Mouse (Mus musculus): Measurements from ENCODE around the gene Tldc1. TPM values are rescaled to one million over a fixed set of nuclear protein-coding genes. Genes with fewer than 3 reads are reported as not detected.

Gene Tldc1
- polyA plus RNA-seq, 1 experiment from 2014 or later: 10.2 TPM

GRCm38 (mm10) chr8:119819316-119819715 is 41.1 kb upstream of the Tldc1 start:
- H3K4me2 ChIP-seq: no peak overlapping the region
- no peaks in the 10 kb centered on the region; the same call in 1 of the 2 replicates for H3K4me1 ChIP-seq (ENCODE audit: control insufficient read depth, insufficient read depth, low read length)
- no peaks in the 10 kb centered on the region for H3K27me3 ChIP-seq (ENCODE audit: control insufficient read depth, insufficient read depth, low read length)
- H3K36me3 ChIP-seq (ENCODE audit: control insufficient read depth, insufficient read depth, low read length): no peaks in the 10 kb centered on the region
- H3K4me3 ChIP-seq (ENCODE audit: low read depth, low read length): no peak overlapping the region
- no peak overlapping the region for H3K9ac ChIP-seq (ENCODE audit: low read depth, low read length)
- WGBS (ENCODE audit: insufficient replicate concordance): 75% methylated on average over 7 of the region's 7 CpGs
- no peaks in the 10 kb centered on the region for H3K9me3 ChIP-seq (replicated peaks; ENCODE audit: control insufficient read depth, low read length)
- ATAC-seq (replicated peaks; ENCODE audit: insufficient number of reproducible peaks, low FRiP score, low TSS enrichment): no peak
- H3K27ac ChIP-seq (ENCODE audit: low read depth, low read length): no peak overlapping the region

- H3K36me3 ChIP-seq (ENCODE audit: control insufficient read depth, insufficient read depth, low read length): no peaks in the 10 kb centered on the region
- H3K9me3 ChIP-seq (replicated peaks; ENCODE audit: control insufficient read depth, low read length): no peaks in the 10 kb centered on the region
- no peaks in the 10 kb centered on the region for H3K27me3 ChIP-seq (ENCODE audit: control insufficient read depth, insufficient read depth, low read length)
- no peak overlapping the region for H3K4me2 ChIP-seq
- H3K4me1 ChIP-seq (ENCODE audit: control insufficient read depth, insufficient read depth, low read length): peaks cover 4% of the 10 kb centered on the region
- H3K27ac ChIP-seq (ENCODE audit: low read depth, low read length): no peak overlapping the region
- WGBS (ENCODE audit: insufficient replicate concordance): 44% methylated on average over 12 of the region's 12 CpGs
- H3K9ac ChIP-seq (ENCODE audit: low read depth, low read length): no peak overlapping the region
- ATAC-seq (replicated peaks; ENCODE audit: insufficient number of reproducible peaks, low FRiP score, low TSS enrichment): no peak
- H3K4me3 ChIP-seq (ENCODE audit: low read depth, low read length): no peak overlapping the region
These were observed 39.2 kb upstream of the Tldc1 start for GRCm38 (mm10) chr8:119817446-119817845.

DNA sequence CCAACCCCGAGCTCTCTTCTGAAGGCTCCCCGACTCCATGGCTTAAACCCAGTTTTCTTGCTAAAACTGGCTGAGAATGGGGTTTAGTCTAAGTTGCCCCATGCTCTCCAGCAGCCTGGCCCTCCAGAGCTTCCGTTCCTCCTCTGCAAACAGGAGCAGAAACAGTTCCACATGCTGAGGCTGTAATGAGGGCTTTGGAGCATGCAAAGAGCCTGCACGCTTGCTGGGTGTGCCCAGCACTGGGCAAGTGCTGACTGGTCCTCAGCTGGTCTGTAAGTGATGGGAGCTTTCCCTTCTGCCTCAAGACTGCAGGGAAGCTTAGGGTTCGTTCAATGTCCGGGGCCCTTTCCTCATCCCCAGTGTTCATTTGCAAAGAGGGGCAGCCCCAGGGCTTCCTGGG is 38.0 kb upstream of the Tldc1 start:
- Histone ChIP-seq H3K9me3 (replicated peaks; ENCODE audit: control insufficient read depth, low read length) (no peaks in the 10 kb centered on the region), H3K27me3 (ENCODE audit: control insufficient read depth, insufficient read depth, low read length) (no peaks in the 10 kb centered on the region), H3K4me1 (ENCODE audit: control insufficient read depth, insufficient read depth, low read length) (peaks cover 4% of the 10 kb centered on the region), H3K4me2 (no peak overlapping the region), H3K9ac (ENCODE audit: low read depth, low read length) (no peak overlapping the region), H3K27ac (ENCODE audit: low read depth, low read length) (no peak overlapping the region), H3K4me3 (ENCODE audit: low read depth, low read length) (no peak overlapping the region), H3K36me3 (ENCODE audit: control insufficient read depth, insufficient read depth, low read length) (no peaks in the 10 kb centered on the region)
- ATAC-seq (replicated peaks; ENCODE audit: insufficient number of reproducible peaks, low FRiP score, low TSS enrichment): no peak
- 77% methylated on average over 6 of the region's 6 CpGs for WGBS (ENCODE audit: insufficient replicate concordance)

DNA sequence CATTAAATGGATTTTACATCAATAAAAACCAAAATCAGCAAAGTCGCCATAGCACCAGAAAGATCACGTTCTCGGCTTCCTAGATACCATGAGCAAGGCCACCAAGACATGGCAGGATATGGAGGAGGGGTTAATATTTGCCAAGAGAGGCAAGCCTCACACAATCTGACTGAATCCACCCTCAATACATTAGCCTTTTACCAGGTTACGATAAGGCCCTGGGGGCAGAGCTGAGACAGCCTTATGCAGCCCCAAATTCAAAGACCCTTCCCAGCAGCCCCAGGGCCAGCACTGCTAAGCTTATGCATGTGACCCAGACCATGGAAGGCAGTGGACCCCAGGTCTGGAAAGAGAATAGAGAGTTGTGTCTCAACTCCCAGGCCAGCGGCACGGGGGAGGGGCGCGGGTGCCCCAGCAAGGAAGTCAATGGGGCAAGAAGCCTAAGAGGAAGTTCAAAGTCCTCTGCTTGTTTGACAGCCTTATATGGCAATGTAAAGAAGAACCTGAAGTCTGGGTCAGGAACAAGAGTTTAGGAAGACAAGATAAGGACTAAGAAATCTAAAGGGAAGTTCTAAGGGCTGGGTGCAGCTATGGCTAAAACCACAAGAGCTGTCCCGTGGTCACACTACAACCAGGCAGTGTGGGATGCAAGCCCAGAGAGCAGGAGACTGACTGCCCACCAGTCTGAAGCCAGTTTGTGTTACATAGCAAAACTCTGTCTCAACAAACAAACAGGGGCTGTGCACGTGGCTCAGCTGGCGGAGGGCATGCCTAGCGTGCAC is 34.6 kb upstream of the Tldc1 start:
- 75% methylated on average over 12 of the region's 12 CpGs for WGBS (ENCODE audit: insufficient replicate concordance)
- Histone ChIP-seq H3K4me1 (ENCODE audit: control insufficient read depth, insufficient read depth, low read length) (peaks cover 4% of the 10 kb centered on the region), H3K9ac (ENCODE audit: low read depth, low read length) (no peak overlapping the region), H3K27me3 (ENCODE audit: control insufficient read depth, insufficient read depth, low read length) (no peaks in the 10 kb centered on the region), H3K4me2 (no peak overlapping the region), H3K36me3 (ENCODE audit: control insufficient read depth, insufficient read depth, low read length) (no peaks in the 10 kb centered on the region; the same call in 1 of the 2 replicates), H3K27ac (ENCODE audit: low read depth, low read length) (no peak overlapping the region), H3K9me3 (replicated peaks; ENCODE audit: control insufficient read depth, low read length) (no peaks in the 10 kb centered on the region), H3K4me3 (ENCODE audit: low read depth, low read length) (no peak overlapping the region)
- ATAC-seq (replicated peaks; ENCODE audit: insufficient number of reproducible peaks, low FRiP score, low TSS enrichment): no peak

DNA sequence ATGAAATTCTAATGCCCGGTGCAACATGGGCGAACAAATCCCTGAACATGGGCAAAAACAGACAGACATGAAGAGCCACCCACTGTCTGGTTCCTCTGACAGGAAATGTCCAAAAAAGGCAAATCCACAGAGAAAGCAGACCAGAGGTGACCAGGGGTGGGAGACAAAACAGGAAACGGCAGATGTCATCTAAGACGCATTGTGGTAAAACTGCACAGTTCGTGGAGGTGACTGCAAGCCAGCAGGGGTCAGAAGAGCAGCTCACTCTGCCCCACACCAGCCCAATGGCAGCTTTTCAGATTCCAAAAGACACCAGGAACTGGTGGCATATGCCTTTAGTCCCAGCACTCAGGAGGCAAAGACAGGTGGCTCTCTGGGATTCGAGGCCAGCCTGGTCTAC is 33.7 kb upstream of the Tldc1 start:
- Histone ChIP-seq H3K27ac (ENCODE audit: low read depth, low read length) (no peak overlapping the region), H3K4me1 (ENCODE audit: control insufficient read depth, insufficient read depth, low read length) (peaks cover 4% of the 10 kb centered on the region), H3K36me3 (ENCODE audit: control insufficient read depth, insufficient read depth, low read length) (no peaks in the 10 kb centered on the region; the same call in 1 of the 2 replicates), H3K4me2 (no peak overlapping the region), H3K9me3 (replicated peaks; ENCODE audit: control insufficient read depth, low read length) (no peaks in the 10 kb centered on the region), H3K9ac (ENCODE audit: low read depth, low read length) (no peak overlapping the region), H3K27me3 (ENCODE audit: control insufficient read depth, insufficient read depth, low read length) (no peaks in the 10 kb centered on the region), H3K4me3 (ENCODE audit: low read depth, low read length) (no peak overlapping the region)
- 57% methylated on average over 6 of the region's 6 CpGs for WGBS (ENCODE audit: insufficient replicate concordance)
- ATAC-seq (replicated peaks; ENCODE audit: insufficient number of reproducible peaks, low FRiP score, low TSS enrichment): no peak

DNA sequence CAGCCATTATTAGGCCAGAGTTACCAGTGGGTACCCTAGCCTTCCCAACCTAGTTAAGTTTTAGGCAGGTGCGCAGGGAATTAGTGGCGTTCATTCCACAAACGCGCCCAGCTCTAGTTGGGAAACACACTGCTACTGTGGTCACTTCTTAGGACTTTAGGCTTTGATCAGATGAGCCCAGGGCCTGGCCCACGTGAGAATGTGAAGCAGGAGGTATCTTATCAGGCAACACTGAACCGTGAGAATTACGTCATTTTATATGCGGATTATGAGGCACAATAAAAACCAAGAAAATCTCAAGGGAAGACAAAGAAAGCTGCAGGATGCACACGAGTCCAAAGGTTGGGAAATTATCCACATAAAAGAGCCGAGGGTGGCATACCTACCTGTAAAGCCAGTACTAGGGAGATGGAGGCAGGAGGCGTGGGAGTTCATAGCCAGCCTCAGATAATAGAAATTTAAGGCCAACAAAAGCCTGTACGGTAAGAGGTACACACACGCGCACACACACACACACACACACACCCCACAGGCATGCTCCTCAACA is 32.8 kb upstream of the Tldc1 start:
- Histone ChIP-seq H3K4me2 (no peak overlapping the region), H3K27ac (ENCODE audit: low read depth, low read length) (no peak overlapping the region), H3K4me1 (ENCODE audit: control insufficient read depth, insufficient read depth, low read length) (peaks cover 4% of the 10 kb centered on the region), H3K27me3 (ENCODE audit: control insufficient read depth, insufficient read depth, low read length) (no peaks in the 10 kb centered on the region), H3K36me3 (ENCODE audit: control insufficient read depth, insufficient read depth, low read length) (no peaks in the 10 kb centered on the region; the same call in 1 of the 2 replicates), H3K4me3 (ENCODE audit: low read depth, low read length) (no peak overlapping the region), H3K9ac (ENCODE audit: low read depth, low read length) (no peak overlapping the region), H3K9me3 (replicated peaks; ENCODE audit: control insufficient read depth, low read length) (no peaks in the 10 kb centered on the region)
- WGBS (ENCODE audit: insufficient replicate concordance): 81% methylated on average over 14 of the region's 14 CpGs
- ATAC-seq (replicated peaks; ENCODE audit: insufficient number of reproducible peaks, low FRiP score, low TSS enrichment): no peak

DNA sequence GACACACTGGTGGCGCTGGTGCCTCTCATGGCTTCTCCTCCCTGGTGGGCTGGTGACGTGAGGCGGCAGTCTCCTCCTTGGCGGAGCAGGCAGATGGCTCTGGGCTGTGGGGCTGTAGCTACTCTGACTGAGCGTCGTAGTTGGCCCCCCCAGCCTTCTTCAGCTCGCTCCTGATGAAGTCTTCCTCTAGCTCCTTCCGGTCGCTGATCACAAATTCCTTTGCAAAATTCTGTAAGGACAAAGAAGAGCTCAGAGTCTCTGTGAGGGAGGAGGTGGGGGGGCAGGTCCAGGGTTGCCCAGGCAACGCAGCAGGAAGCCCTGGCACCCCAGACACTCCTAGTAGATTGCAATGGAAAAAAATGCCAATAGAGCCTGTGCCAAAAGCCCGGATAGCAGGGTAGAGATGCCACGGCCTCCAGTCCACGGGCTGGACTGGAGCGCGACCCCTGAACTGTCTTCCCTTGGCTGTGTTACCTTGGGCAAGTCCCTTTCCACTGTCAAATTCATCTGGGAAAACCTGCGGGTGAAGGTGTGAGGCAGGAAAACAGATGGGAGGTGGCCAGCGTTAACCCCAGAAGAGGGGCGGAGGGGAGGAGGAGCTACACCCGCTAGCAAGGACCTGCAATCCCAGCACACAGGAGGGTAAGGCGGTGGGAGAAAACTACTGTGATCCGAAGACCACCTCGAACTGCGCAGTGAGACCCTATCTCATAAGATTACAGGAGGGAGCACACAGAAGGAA is 32.1 kb upstream of the Tldc1 start:
- H3K9ac ChIP-seq (ENCODE audit: low read depth, low read length): no peak overlapping the region
- no peaks in the 10 kb centered on the region; the same call in 1 of the 2 replicates for H3K36me3 ChIP-seq (ENCODE audit: control insufficient read depth, insufficient read depth, low read length)
- no peak overlapping the region for H3K27ac ChIP-seq (ENCODE audit: low read depth, low read length)
- H3K4me3 ChIP-seq (ENCODE audit: low read depth, low read length): no peak overlapping the region
- H3K9me3 ChIP-seq (replicated peaks; ENCODE audit: control insufficient read depth, low read length): no peaks in the 10 kb centered on the region
- 75% methylated on average over 23 of the region's 23 CpGs for WGBS (ENCODE audit: insufficient replicate concordance)
- H3K27me3 ChIP-seq (ENCODE audit: control insufficient read depth, insufficient read depth, low read length): no peaks in the 10 kb centered on the region
- peaks cover 4% of the 10 kb centered on the region for H3K4me1 ChIP-seq (ENCODE audit: control insufficient read depth, insufficient read depth, low read length)
- no peak overlapping the region for H3K4me2 ChIP-seq
- ATAC-seq (replicated peaks; ENCODE audit: insufficient number of reproducible peaks, low FRiP score, low TSS enrichment): no peak

DNA sequence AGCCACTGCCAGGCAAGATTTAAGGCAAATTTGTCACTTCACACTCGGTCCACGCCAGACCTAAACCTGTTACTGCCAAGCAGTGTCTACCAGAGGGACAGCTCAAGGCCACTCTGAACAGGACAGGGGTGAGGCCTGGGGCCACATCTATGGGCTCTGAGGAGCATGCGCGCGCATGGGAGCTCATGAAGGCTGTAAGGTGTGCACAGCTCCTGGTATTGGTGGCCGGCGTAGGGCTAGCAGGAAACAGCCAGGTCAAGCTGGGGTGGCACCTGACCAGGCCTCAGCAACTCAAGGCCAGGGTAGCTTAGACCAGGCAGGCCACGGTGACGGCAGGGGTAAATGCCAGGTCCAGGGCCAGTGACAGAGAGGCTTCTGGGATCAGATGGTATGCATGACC is 31.4 kb upstream of the Tldc1 start:
- WGBS (ENCODE audit: insufficient replicate concordance): 86% methylated on average over 9 of the region's 9 CpGs

More for the DNA sequence above, 31.4 kb upstream of the Tldc1 start:
- no peak overlapping the region for H3K4me3 ChIP-seq (ENCODE audit: low read depth, low read length)
- H3K9me3 ChIP-seq (replicated peaks; ENCODE audit: control insufficient read depth, low read length): no peaks in the 10 kb centered on the region
- H3K4me2 ChIP-seq: no peak overlapping the region
- ATAC-seq (replicated peaks; ENCODE audit: insufficient number of reproducible peaks, low FRiP score, low TSS enrichment): no peak
- peaks cover 4% of the 10 kb centered on the region for H3K4me1 ChIP-seq (ENCODE audit: control insufficient read depth, insufficient read depth, low read length)
- no peak overlapping the region for H3K9ac ChIP-seq (ENCODE audit: low read depth, low read length)
- no peak overlapping the region for H3K27ac ChIP-seq (ENCODE audit: low read depth, low read length)
- H3K27me3 ChIP-seq (ENCODE audit: control insufficient read depth, insufficient read depth, low read length): no peaks in the 10 kb centered on the region
- H3K36me3 ChIP-seq (ENCODE audit: control insufficient read depth, insufficient read depth, low read length): no peaks in the 10 kb centered on the region; the same call in 1 of the 2 replicates
